Mouse (Mus musculus): ENCODE data around the gene Mmel1. TPM values are rescaled to one million over a fixed set of nuclear protein-coding genes. Genes with fewer than 3 reads are reported as not detected.

The Mmel1 gene
- total RNA-seq, 1 experiment from 2014 or later = not detected

DNA sequence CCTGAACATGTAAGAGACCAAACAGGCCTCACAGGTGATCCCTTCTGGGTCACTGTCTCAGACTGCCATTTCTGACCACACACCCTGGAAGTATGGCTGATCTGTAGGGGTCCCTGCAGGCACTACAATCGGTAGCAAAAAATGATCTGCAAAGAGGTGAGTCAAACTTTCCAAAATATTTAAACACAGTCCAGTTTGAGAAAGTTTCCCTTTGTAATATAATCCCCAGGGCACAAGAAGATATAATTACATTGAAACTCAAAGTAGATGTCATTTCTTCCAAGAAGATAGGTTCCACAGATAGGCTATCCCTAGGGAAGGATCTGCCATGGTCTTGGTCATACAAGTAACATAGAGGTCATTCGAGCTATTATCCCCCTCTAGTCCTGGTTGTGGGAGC lies 33.0 kb downstream of the Mmel1 start:
- ATAC-seq (replicated peaks; ENCODE audit: low read depth, poor library complexity, severe bottlenecking) = no peak

DNA sequence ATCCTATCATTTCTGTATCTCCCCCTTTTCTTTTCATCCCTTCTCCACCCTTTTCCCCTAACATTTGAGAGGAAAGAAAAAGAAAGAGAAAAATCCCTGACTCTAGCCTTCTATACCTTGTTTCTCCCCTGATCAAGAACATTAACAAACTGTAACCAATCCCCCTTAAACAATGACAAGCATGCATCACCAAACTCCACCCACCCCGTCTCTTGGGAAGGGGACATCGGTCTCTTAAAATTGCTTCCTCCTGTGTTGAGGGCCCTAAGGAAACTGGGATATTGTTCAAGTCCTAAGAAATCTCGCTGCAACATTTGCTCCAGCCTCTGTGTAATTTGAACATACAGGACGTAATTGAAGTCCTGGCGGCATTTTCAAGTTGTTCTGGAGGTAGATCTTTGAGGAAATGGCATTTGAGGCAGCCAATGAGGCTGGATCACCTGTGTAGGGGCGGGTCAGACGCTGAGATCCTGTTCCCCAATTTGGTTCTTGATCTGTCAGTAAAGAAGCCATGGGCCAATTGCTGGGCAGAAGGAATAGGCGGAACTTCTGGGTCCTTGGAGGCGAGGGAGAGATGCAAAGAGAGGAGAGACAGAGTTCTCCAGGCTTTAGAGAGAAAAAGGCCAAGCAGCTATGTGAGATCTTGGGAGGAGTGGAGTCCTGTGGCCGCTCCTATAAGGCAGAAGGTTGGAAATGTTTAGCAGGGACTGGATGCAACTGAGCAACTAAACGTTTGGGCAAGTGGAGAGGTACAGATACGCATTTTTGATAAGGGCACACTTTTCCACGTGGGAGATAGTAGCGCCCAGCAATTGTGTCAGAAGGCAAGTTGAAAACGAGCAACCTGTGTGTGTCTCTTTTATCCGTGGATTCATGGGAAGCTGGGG lies 35.0 kb downstream of the Mmel1 start:
- ATAC-seq (replicated peaks; ENCODE audit: low read depth, poor library complexity, severe bottlenecking) = peak; percentile 90

DNA sequence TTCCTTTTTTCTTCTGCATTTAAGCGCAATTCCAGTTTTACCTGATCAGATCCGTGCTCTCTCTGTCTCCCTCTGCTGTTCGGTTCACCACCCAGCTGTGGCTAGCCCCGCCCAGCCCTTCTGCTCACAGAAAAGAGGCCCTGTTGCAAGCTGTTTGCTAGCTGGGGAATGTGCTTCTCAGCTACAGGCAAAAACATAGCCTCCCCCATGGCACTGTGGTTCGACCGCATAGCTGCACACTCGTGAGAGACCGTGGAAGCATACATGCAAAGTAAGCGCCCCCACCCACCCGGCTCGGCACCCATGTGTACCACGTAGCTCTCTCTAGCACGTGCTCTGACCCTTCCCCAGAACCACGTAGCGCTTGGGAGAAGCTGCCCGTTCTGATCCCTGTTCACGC lies 38.4 kb downstream of the Mmel1 start:
- peak; percentile 50 for ATAC-seq (replicated peaks; ENCODE audit: low read depth, poor library complexity, severe bottlenecking)

DNA sequence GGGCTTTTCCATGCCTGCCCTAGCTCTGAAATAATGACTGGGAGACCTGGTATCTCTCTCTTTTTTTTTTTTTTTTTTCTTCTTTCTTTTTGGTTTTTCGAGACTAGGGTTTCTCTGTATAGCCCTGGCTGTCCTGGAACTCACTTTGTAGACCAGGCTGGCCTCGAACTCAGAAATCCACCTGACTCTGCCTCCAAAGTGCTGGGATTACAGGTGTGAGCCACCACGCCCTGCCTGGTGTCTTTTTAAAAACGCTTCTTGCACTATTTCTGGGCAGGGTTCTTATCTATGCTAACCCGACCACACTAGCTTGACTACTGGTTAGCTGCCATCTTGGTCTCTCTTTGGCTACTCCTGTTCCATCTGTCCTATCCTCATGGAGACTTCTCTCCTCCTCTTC lies 39.1 kb downstream of the Mmel1 start:
- no peak for ATAC-seq (replicated peaks; ENCODE audit: low read depth, poor library complexity, severe bottlenecking)

DNA sequence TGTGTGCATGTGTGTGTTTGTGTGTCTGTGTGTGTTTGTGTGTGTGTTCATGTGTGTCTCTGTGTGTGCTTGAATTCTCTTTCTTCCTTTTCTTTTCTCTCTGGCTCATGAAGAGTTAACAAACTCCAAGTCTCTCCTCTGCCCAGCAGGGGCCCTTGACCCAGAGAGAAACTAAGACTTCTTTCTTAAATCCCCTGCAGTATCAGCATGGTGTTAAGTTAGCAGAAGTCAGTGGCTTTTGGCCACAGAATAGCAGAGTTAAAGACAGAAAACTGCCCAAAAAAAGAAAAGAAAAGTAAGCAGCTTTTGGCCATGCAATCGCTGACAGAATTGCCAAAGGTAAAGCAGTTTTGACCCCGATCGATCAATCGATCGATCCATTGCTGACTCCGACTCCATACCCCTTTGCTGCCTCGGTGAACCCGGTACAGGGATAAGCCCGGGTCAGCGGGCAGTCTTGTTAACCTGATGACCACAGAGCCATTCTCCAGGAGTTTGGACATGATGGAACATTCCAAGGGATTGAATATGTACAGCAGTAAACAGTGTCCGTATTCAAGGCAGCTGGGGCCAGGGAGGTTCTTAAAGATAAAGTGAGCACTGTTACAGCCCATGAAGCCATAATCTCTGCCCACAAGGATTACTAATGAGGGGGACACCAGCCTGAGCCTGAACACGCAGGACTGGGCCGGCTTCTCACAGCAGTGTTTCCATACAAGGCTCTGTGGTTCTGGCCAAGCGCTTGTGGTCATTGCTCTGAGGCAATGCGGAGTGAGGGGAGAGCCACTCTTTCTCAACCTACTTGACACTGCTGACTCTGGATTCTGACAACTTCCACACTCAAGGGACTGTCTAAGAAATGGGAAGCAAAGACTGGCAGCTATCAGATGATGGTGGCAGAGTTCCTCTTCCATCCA lies 41.5 kb downstream of the Mmel1 start:
- ATAC-seq (replicated peaks; ENCODE audit: low read depth, poor library complexity, severe bottlenecking) = peak; percentile 76

DNA sequence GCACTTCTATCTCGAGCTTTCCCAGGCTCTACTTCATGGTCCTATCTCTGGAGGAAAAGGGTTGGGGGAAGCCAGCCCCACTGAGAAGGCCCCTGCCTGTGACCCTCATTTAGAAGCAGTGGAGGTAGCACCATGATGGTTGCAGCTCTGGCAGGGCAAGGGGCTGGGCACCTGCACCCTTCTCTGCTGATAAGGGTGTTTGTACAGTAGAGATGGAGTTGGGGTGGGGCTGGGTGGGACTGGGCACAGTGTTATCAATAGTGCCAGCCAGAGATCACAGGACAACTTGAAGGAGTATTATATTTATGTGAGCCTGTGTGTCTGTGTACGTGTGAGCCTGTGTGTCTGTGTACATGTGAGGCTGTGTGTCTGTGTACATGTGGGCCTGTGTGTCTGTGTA lies 42.3 kb downstream of the Mmel1 start:
- ATAC-seq (replicated peaks; ENCODE audit: low read depth, poor library complexity, severe bottlenecking) = 0 out of 2 replicates have a peak, but pooled peaks have one; percentile 15

DNA sequence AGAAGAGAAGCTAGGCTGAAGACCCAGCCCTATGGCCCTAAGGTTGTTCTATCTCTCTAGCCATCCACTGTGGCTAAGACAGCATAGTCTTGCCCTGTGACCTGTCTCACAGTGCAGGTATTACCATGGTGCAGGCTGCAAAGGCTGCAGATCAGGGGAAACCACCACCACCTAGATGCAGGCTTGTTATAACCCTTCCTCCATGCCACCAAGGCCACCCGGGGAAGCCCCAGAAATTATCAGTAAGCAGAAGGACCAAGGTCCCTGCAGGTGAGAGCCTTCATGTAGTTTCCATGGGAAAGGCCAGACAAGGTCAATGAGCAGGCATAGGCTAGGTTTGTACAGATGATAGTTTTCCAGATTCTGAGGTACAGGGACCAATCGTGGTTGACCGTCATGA lies 44.5 kb downstream of the Mmel1 start:
- no peak for ATAC-seq (replicated peaks; ENCODE audit: low read depth, poor library complexity, severe bottlenecking)

DNA sequence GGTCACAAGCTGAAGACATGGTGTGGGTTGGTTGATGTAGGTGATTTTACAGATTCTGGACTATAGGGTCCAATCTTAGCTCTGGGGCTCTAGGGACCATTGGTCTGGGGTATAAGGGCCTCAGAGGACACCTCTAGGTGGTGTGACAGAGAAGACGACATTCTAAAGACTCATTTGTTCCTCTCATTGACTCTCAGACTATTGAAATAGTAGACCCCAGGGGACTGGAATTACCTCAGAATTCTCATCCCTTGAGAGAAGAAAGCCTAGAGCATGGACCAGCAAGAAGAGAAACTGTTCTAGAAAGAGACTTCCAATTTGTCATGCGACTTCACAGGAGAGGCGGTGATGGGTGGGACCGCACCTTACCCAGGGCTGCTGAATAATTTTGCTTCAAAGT lies 44.9 kb downstream of the Mmel1 start:
- no peak for ATAC-seq (replicated peaks; ENCODE audit: low read depth, poor library complexity, severe bottlenecking)

DNA sequence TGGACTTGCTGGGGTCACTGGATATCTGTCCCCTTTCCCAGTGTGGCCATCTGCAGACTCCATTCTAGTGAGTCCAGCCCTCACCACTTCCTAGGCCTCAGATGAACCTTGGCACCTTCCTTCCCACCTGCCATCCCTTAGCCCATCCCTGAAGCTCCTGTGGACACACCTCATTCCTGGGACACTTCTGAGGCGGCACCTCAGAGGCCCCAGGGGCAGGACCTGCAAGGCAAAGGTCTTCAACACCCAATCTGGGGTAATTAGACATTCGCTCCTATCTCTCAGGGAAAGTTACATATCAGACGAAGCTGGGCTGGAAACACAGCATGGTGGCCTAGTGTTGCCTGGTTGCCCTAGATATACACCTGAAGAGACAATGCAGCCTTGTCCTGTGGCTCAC lies 45.3 kb downstream of the Mmel1 start:
- ATAC-seq (replicated peaks; ENCODE audit: low read depth, poor library complexity, severe bottlenecking) = no peak

DNA sequence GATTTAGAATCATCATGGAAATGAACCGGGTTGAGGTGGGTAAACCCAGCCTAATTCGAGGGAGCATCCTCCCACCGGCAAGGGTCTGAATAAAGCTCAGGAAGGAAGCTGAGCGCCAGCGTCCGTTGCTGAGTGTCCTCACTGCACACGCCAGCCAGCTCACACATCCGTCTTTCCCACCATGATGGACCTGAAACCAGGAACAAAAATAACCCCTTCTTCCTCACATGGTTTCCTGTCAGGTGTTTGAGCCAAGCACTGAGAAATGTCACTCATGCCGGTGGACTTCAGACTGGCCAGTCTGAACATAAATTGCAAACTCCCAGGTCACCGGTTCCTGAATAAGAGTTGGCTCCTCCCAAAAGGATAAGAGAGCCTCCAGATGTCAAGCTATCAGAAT lies 45.9 kb downstream of the Mmel1 start:
- peak; percentile 41 for ATAC-seq (replicated peaks; ENCODE audit: low read depth, poor library complexity, severe bottlenecking)

DNA sequence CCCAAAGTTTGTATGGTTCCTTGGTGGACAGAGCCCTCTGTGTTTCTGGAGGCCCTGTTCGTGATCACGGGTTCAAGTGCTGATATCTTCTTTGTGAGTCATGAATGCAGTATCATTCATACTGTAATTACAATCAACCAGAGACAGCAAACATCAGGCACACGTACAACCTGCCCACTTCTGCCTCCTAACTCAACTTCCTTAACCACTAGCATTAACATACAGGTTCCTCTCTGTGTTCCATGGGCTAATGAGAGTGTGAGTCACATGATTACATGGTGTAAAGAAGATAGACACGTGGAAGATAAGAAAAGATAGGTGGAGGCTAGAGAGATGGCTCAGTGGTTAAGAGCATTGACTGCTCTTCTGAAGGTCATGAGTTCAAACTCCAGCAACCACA lies 47.3 kb downstream of the Mmel1 start:
- no peak for ATAC-seq (replicated peaks; ENCODE audit: low read depth, poor library complexity, severe bottlenecking)

DNA sequence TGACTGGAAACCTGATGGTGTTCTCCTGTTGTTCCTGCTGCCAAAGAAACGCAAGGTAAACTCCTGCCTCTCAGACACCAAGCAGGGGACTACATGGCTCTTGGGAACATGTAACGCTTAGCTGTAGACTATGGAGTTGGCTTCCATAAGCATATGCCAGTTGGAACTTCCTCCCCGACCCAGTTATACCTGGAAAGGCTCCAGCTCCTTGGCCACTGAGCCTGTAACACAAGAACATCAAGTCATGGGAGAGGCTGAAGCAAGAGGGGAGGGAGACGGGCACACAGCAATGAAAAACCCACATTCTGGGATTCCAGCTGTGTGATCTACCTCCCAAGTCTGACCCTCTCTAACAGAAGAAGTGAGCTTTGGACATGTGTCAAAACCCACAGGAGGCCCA lies 52.9 kb downstream of the Mmel1 start:
- ATAC-seq (replicated peaks; ENCODE audit: low read depth, poor library complexity, severe bottlenecking) = no peak

DNA sequence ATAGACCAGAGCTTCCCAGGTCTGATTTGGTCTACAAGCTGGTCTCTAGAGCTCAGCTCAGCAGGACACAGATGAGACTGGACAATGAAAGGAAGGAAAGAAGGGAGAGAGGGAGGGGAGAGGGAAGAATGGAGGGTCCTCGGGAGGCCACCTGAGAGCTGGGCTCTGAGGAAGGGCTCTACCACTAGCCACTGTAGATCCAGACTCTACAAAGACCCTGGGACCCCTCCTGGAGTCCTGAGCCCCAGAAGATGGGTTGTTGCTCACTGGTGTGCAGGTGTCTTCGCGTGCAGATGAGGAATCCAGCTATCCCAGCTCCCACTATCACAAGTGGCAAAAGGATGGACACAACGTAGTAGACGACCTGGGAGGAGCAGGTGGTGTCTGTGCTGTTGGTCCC lies 53.5 kb downstream of the Mmel1 start:
- no peak for ATAC-seq (replicated peaks; ENCODE audit: low read depth, poor library complexity, severe bottlenecking)

DNA sequence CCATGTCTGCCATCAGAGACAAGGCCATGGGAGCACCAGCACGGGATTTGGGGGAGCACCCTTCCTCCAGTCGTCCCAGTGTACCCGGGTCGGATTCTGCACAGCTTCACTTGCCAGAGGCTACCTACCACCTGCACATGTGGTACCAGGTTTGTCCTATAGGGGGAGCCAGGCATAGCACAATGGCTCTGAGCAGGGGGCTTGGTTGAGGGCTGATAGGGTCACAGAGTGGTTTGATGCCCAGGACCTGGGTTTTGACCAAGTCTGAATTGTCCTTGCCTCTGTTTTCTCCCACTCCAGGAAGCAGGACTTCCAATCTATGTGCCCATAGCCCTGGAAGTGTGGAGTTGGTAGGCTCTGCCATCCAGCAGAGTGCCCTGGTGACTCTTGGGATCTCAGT lies 56.0 kb downstream of the Mmel1 start:
- no peak for ATAC-seq (replicated peaks; ENCODE audit: low read depth, poor library complexity, severe bottlenecking)

DNA sequence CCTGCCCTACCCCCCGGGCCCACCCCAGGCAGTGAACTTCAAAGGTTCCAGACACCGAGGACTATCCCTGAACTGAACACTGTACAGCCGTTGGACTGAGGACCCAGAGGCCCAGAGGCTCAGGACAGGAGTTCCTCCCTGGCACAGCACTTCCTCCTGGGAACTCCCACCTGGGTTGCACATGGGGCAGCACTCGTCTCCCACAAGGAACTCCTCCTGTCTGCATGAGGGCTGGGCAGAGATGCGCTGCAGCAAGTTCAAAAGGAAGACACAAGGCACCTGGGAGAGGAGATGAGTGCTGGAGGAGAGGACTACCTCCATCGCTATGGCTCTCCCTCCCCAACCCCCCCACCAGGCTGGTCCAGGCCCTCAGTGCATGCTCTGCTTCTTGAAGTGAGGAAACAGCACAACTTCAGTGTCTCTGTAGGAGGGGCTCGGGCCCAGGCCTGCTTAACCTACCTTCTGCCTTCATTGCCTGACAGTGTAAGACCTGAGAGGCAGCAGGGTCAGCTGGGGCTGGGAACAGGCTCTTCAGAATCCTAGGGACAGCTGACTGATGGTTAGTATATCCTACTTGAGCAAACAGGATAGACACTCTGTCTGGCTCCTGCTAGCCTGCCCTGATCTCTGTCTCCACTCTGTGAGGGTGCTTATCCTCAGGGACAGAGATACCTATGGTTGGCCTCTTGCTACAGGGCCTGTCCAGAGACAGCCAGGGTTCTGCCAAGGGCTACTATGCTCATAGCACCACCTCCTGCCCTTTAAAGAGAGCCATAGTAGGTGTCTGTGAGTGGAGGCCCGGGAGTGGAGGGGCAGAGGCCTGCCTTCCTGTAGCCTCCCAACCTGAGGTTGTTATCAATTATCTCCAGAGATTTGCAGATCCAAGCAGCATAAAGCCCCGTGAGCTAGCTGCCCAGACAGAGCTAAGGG lies 57.8 kb downstream of the Mmel1 start:
- ATAC-seq (replicated peaks; ENCODE audit: low read depth, poor library complexity, severe bottlenecking) = no peak; the same call in 1 of the 2 replicates

DNA sequence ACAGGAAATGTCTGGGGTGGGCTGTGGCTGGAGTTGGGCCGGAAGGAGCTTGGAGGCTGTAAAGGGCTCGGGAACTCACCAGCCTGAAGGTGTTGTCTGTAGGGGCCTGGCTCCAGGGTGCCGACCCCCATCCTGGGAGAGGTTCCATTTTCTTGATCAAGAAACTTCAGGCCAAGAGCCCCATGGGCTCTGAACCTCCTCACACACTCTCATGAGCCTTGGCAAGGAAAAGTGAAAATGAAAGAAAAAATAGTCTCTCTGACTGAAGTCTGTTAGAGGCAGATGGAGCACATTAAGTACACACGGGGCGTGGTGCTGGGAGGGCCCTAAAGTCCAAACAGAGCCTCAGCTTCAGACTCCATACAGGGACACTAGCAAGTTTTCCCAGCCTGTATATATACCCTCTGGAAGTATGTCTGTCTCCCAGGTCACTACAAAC lies 58.5 kb downstream of the Mmel1 start:
- ATAC-seq (replicated peaks; ENCODE audit: low read depth, poor library complexity, severe bottlenecking) = peak; percentile 58

DNA sequence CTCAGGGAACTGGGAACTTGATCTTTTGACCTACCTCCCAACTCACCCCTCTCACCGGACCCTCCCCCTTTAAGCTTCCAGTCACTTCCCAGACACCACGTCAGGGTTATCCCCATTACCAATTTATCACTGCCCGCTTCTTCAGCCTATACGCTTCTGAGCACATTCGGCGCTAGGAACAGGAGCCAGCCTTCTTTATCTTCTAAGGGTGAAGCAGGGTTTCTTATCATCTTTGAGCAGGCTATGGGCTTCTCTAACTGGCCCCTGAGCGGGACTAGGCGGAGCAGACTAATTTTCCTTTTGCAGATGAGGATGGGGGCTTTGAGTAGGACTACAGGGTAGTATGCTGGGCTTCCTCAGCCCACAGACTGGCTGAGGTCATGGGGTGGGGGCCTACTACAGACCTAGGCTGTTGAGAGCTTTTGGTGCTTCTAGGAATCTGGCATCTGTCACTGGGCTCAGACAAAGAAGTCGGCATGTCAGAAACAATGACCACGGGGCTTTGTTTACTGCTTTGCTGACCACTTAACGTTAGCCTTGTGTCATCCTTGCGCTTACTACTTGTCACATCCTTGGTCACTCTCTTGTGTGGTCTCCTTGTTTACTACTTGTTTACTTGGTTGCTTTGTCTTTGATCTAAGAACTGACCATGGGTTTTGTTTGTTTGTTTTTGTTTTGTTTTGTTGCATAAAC lies 59.2 kb downstream of the Mmel1 start, which contains the start of gene Tnfrsf14:
TSS of gene Tnfrsf14 (minus strand) at position 169 of the 693 bp plus-strand sequence.
- ATAC-seq (replicated peaks; ENCODE audit: low read depth, poor library complexity, severe bottlenecking) = peak; percentile 43

DNA sequence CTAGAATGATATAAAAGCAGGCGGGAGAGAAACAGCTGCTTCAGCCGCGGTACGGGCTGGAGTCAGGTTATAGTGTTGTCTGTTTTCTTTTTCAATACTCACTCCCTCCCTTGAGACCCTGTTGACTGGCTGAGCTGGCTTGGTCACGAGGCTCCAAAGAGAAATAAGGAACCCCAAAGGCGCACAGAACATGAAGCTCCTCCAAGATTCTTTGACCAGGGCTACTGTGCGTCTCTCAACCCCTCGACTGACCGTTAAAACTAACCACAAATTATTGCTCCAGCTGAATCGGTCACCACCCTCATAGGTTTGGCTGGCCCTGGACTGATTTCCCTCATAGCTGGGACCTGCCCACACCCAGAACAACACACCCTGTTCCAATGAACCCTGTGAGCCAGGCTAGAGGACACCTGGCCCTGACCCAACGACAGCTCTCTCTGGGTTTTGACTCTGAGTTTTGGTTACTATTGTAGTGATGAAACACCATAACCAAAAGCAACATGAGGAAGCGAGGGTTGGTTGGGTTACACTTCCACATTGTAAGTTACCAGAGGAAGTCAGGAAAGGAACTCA lies 59.8 kb downstream of the Mmel1 start:
- peak; percentile 60 for ATAC-seq (replicated peaks; ENCODE audit: low read depth, poor library complexity, severe bottlenecking)
